Mouse (Mus musculus) brain, embryonic 14.5 days (tissue): ENCODE data around the gene Catsper3.

Experiments used
- CTCF ChIP-seq: fragments of 200-500 bp; IDR thresholded peaks from 2 replicates; pipeline ENCODE4 v1.5.1; 2012; ENCODE audit warnings: inconsistent platforms, mild to moderate bottlenecking, moderate library complexity, borderline replicate concordance; ENCODE audit not compliant: insufficient read depth, insufficient read length; ENCODE audit errors: extremely low read depth
- POLR2A ChIP-seq: fragments of 200-500 bp; IDR thresholded peaks from 2 replicates; pipeline ENCODE4 v1.6.1; 2012; ENCODE audit warnings: mild to moderate bottlenecking, inconsistent platforms, borderline replicate concordance; ENCODE audit not compliant: poor library complexity, insufficient read depth, insufficient read length, severe bottlenecking; ENCODE audit errors: extremely low read depth

- no peak for TF ChIP-seq CTCF
- TF ChIP-seq POLR2A, result no peak
These were observed 26.6 kb downstream of the Catsper3 start for GRCm38 (mm10) chr13:55810947-55811346.
